Mouse (Mus musculus) intestine, embryonic 15.5 days (tissue): ENCODE measurements at regions not wholly inside any gene's neighbourhood (a gene's known extent, or its start where the extent isn't known, plus 50 kb on each side); places are given as distances from the start of the nearest gene placed in this dataset.

ENCODE experiments used
- ATAC-seq: fragments of 200-750 bp; cut with Nextera tagmentation; 2 replicates; pipeline ENCODE4 v1.8.0; 2017; ENCODE audit warnings: moderate TSS enrichment, moderate library complexity
- H3K27ac ChIP-seq: fragments of 300-500 bp; sonication (generic); 2 replicates; pipeline ENCODE4 v1.5.1; 2015; ENCODE audit warnings: mild to moderate bottlenecking, inconsistent platforms
- H3K27me3 ChIP-seq: fragments of 300-500 bp; sonication (generic); replicated peaks from 2 replicates; pipeline ENCODE4 v1.6.1; 2015; ENCODE audit warnings: inconsistent platforms
- H3K36me3 ChIP-seq: fragments of 300-500 bp; sonication (generic); 2 replicates; pipeline ENCODE4 v1.6.1; 2015; ENCODE audit warnings: inconsistent platforms
- H3K4me1 ChIP-seq: fragments of 300-500 bp; sonication (generic); replicated peaks from 2 replicates; pipeline ENCODE4 v1.6.1; 2015; ENCODE audit warnings: inconsistent platforms
- H3K4me2 ChIP-seq: fragments of 300-500 bp; sonication (generic); replicated peaks from 2 replicates; pipeline ENCODE4 v1.6.1; 2015; ENCODE audit warnings: mild to moderate bottlenecking, inconsistent platforms
- H3K4me3 ChIP-seq: fragments of 300-500 bp; sonication (generic); replicated peaks from 2 replicates; pipeline ENCODE4 v1.5.1; 2015; ENCODE audit warnings: inconsistent platforms
- H3K9ac ChIP-seq: fragments of 300-500 bp; sonication (generic); 2 replicates; pipeline ENCODE4 v1.6.1; 2015; ENCODE audit warnings: inconsistent platforms
- H3K9me3 ChIP-seq: fragments of 300-500 bp; sonication (generic); 2 replicates; pipeline ENCODE4 v1.6.1; 2016; ENCODE audit warnings: inconsistent platforms
- WGBS: fragments of 180-500 bp; shearing (Covaris S2); methylation state at CpG from one replicate; pipeline ENCODE4 v1.1.7; 2015; 5-methylcytosine and 5-hydroxymethylcytosine counted together

DNA sequence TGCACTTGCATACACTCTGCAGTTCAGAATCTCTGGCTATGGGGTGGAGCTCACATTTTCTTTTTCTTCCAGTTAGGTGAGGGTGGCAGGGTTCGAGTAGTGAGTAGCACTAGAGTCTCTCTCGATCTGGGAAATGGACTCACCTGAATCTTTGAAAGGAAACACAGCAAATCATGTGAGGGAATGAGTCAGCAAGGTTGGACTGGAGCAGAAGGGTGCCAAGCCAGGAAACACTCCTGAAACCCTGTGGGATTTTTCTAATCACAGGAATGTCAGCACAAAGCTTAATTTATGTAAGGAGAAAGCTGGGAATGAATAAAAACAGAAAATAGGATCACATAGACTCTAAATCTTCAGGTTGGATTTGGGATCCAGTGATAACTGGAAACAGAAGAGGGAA is 282.1 kb downstream of the Slc30a10 start:
- Histone ChIP-seq H3K36me3 (no peaks in the 10 kb centered on the region), H3K4me1 (no peaks in the 10 kb centered on the region), H3K4me2 (no peak overlapping the region), H3K9me3 (no peaks in the 10 kb centered on the region), H3K27ac (no peak overlapping the region), H3K27me3 (no peaks in the 10 kb centered on the region), H3K9ac (no peak overlapping the region), H3K4me3 (no peak overlapping the region)
- WGBS = 74% methylated on average over 2 of the region's 2 CpGs
- ATAC-seq = no peak

DNA sequence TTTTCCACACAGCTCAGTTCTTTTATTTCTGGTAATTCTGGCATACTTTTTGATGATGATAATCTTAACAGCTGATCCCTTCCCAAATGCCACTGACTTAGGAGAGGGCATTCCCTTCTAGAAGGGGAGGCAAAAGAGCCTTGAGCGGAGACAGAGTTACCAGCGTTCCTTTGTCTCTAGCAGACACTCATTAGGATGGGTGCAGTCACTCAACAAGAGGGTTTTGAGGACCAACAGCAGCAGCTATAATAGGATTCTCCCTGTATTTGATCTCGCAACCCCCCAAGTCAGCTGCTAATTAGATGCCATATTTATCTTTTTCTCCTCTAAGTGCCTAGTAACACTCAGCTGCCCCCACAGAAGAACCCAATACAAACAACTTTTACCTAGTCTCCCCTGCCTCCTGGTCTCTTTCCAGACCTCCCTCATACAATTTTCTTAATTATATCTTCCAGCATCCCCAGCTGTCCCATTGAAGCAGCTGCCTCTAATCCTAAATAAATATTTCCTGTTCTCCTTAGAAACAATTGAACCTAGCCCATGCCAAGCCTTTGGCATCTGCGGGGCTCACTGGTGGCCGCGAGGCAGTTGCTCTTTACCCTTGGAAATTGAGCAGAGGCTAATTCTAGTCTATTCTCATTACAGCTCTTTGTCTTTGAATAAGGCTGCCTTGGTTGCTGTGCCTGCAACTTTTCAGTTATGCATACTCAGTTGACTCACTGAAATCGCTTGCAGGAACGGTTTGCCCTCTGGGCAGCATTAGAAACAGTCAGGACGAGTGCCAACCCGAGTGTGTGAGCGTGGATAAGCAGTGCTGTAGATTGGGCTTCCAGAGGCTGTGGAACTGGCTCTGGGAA is 286.6 kb downstream of the Slc30a10 start:
- Histone ChIP-seq H3K4me1 (no peaks in the 10 kb centered on the region), H3K9me3 (no peaks in the 10 kb centered on the region), H3K27me3 (no peaks in the 10 kb centered on the region), H3K36me3 (no peaks in the 10 kb centered on the region), H3K27ac (no peak overlapping the region), H3K4me2 (no peak overlapping the region), H3K4me3 (no peak overlapping the region), H3K9ac (no peak overlapping the region)
- WGBS = 58% methylated on average over 11 of the region's 11 CpGs
- ATAC-seq = no peak

GRCm38 (mm10) chr1:185749251-185749650 is 294.6 kb downstream of the Slc30a10 start:
- no peak for ATAC-seq
- no peaks in the 10 kb centered on the region for H3K36me3 ChIP-seq
- H3K4me3 ChIP-seq = no peak overlapping the region
- no peak overlapping the region for H3K27ac ChIP-seq
- WGBS = 79% methylated on average over 2 of the region's 2 CpGs
- no peaks in the 10 kb centered on the region for H3K9me3 ChIP-seq
- no peaks in the 10 kb centered on the region for H3K27me3 ChIP-seq
- no peak overlapping the region for H3K4me2 ChIP-seq
- H3K4me1 ChIP-seq = no peaks in the 10 kb centered on the region
- H3K9ac ChIP-seq = no peak overlapping the region

- Histone ChIP-seq H3K4me2 (no peak overlapping the region), H3K9ac (no peak overlapping the region), H3K27ac (no peak overlapping the region), H3K36me3 (no peaks in the 10 kb centered on the region), H3K27me3 (no peaks in the 10 kb centered on the region), H3K4me3 (no peak overlapping the region), H3K9me3 (no peaks in the 10 kb centered on the region), H3K4me1 (no peaks in the 10 kb centered on the region)
- ATAC-seq = no peak
- 75% methylated on average over 13 of the region's 13 CpGs for whole genome bisulfite sequencing
Measured at GRCm38 (mm10) chr1:185754486-185755290, 300.0 kb downstream of the Slc30a10 start.

DNA sequence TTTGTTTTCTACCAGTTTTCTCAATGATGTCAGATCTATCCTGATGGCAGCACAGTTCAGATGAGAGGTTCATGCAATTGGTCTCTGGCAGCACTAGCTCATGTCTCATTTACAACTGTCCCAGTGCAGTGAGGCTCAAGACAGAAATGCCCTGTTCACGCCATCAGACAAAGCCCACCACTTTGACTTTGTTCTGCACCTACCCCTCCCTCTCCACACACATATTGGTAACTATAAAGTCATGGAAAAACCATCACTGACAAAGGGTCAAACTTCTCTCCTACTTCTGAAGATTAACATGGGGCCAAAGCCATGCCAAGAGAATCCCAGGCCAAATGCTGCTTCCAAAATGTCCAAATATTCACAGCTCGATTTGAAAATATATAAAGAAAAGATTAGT is 302.7 kb downstream of the Slc30a10 start:
- Histone ChIP-seq H3K9ac (no peak overlapping the region), H3K4me1 (no peaks in the 10 kb centered on the region), H3K27ac (no peak overlapping the region), H3K27me3 (no peaks in the 10 kb centered on the region), H3K4me3 (no peak overlapping the region), H3K36me3 (no peaks in the 10 kb centered on the region), H3K9me3 (no peaks in the 10 kb centered on the region), H3K4me2 (no peak overlapping the region)
- WGBS = 64% methylated on average over 2 of the region's 2 CpGs
- ATAC-seq = no peak

- Histone ChIP-seq H3K27me3 (no peaks in the 10 kb centered on the region), H3K4me2 (no peak overlapping the region), H3K36me3 (no peaks in the 10 kb centered on the region), H3K27ac (no peak overlapping the region), H3K4me3 (no peak overlapping the region), H3K4me1 (no peaks in the 10 kb centered on the region), H3K9me3 (no peaks in the 10 kb centered on the region), H3K9ac (no peak overlapping the region)
- ATAC-seq = no peak
- WGBS = 40% methylated on average over 3 of the region's 3 CpGs
Measured at GRCm38 (mm10) chr1:185774202-185774601, 319.6 kb downstream of the Slc30a10 start.

DNA sequence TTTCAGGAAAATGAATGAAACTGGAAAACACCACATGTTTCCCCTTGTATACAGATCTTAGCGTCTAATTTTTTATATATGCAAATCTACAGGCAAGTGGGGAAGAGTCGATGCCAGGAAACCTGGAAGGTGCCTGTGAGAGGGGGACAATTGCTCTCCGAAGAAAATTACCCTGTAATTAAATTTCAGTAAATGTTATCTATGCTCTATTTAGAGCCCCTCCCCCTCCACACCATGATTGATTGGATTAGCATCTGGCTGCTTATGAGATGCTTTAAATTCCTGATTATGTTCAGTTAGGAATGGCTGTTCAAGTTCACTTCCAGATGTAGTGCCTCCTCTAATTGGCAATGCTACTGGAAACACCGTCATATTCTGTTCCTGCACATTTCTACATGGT is 325.0 kb downstream of the Slc30a10 start:
- Histone ChIP-seq H3K27me3 (no peaks in the 10 kb centered on the region), H3K9me3 (no peaks in the 10 kb centered on the region), H3K4me2 (no peak overlapping the region), H3K9ac (no peak overlapping the region), H3K36me3 (no peaks in the 10 kb centered on the region), H3K4me1 (no peaks in the 10 kb centered on the region), H3K4me3 (no peak overlapping the region), H3K27ac (no peak overlapping the region)
- ATAC-seq = no peak
- 70% methylated on average over 4 of the region's 4 CpGs for WGBS

GRCm38 (mm10) chr1:185802156-185802555 is 315.0 kb downstream of the Lyplal1 start:
- H3K4me3 ChIP-seq = no peak overlapping the region
- no peaks in the 10 kb centered on the region for H3K4me1 ChIP-seq
- H3K9me3 ChIP-seq = no peaks in the 10 kb centered on the region
- no peaks in the 10 kb centered on the region for H3K36me3 ChIP-seq
- no peaks in the 10 kb centered on the region for H3K27me3 ChIP-seq
- no peak overlapping the region for H3K4me2 ChIP-seq
- no peak for ATAC-seq
- H3K27ac ChIP-seq = no peak overlapping the region
- H3K9ac ChIP-seq = no peak overlapping the region
- 83% methylated on average over 3 of the region's 3 CpGs for WGBS

DNA sequence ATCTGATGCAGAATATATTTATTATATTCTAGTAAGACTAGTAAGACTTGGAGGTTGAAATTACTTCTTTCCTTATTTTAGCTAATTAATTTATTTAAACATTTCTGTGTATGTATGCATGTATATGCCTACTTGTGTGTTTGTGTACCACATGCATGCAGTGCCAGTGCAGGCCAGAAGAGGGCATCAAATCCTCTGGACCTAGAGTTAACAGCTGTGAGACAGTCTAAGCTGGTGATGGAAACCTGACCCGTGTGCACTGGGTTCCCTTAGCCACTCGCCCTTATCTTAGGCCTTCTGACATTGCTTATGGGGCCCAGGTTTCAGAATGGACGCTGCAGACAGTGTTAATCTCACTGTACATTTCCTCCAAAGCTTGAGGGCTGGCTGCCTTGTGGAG is 302.2 kb downstream of the Lyplal1 start:
- Histone ChIP-seq H3K9ac (no peak overlapping the region), H3K4me2 (no peak overlapping the region), H3K9me3 (no peaks in the 10 kb centered on the region), H3K27me3 (no peaks in the 10 kb centered on the region), H3K4me1 (no peaks in the 10 kb centered on the region), H3K4me3 (no peak overlapping the region), H3K27ac (no peak overlapping the region), H3K36me3 (no peaks in the 10 kb centered on the region)
- ATAC-seq = no peak
- 92% methylated on average over 3 of the region's 3 CpGs for WGBS

DNA sequence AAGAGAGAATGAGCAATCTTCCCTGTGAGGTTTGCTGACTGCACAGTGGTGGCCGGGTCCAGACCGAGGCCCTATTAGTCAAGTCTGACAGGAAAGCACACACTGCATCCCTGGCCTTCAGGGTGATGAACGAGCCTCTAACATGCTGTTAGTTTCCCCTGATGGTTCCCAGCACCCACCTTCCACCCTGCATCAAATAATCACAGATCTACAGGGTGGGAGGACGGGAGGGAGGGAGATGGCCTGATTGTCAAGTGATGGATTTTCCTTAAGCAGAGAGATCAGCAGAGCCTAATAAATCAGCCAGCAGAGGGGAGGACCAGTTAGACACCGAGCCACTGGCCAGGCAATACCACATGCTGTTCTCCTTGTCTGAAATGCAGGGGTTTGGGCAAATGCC is 298.1 kb downstream of the Lyplal1 start:
- Histone ChIP-seq H3K4me1 (0 out of 2 replicates have a peak, but pooled peaks cover 2% of the 10 kb centered on the region), H3K9me3 (no peaks in the 10 kb centered on the region), H3K27me3 (no peaks in the 10 kb centered on the region), H3K36me3 (no peaks in the 10 kb centered on the region), H3K4me3 (no peak overlapping the region), H3K4me2 (no peak overlapping the region), H3K9ac (no peak overlapping the region), H3K27ac (no peak overlapping the region)
- 25% methylated on average over 5 of the region's 5 CpGs for WGBS
- no peak for ATAC-seq

DNA sequence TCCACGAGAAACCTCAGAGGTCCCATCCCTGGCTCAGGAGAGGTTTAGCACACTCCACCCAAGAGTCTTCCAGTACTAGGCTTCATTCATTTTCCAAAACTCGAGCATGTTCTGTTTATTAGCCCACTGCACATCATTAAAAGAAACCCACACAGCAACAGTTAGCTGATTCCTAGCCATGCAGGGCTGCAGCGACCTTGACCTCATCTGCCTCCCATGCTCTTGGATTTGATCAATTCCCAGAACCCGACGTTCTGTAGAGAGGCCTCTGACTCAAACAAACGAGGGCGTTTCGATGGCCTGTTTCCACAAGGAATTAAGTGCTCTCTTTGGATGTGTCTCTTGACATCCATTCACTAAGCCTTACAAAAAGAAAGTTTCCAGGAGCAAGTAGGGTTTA is 294.9 kb downstream of the Lyplal1 start:
- Histone ChIP-seq H3K9me3 (no peaks in the 10 kb centered on the region), H3K27me3 (no peaks in the 10 kb centered on the region), H3K4me3 (no peak overlapping the region), H3K4me1 (0 out of 2 replicates have a peak, but pooled peaks cover 2% of the 10 kb centered on the region), H3K36me3 (no peaks in the 10 kb centered on the region), H3K27ac (no peak overlapping the region), H3K9ac (no peak overlapping the region), H3K4me2 (no peak overlapping the region)
- ATAC-seq = no peak
- 57% methylated on average over 8 of the region's 8 CpGs for WGBS

GRCm38 (mm10) chr1:185823226-185823625 is 293.9 kb downstream of the Lyplal1 start:
- Histone ChIP-seq H3K4me3 (no peak overlapping the region), H3K9me3 (no peaks in the 10 kb centered on the region), H3K9ac (no peak overlapping the region), H3K36me3 (no peaks in the 10 kb centered on the region), H3K27me3 (no peaks in the 10 kb centered on the region), H3K4me1 (0 out of 2 replicates have a peak, but pooled peaks cover 2% of the 10 kb centered on the region), H3K27ac (no peak overlapping the region), H3K4me2 (no peak overlapping the region)
- ATAC-seq = no peak
- WGBS = 51% methylated on average over 4 of the region's 4 CpGs
